In genomic region chr17:25288842-25289241, GRCm38 (mm10) we compare ENCODE assay signal across 10 mouse cellular contexts. TPM values are rescaled to one million over a fixed set of nuclear protein-coding genes. Genes with fewer than 3 reads are reported as not detected.
DNase-seq lines count a peak whose midpoint lies in the region; ATAC-seq and TF ChIP-seq lines count a peak whose summit lies in the region.
"Had no signal": no experiment of that assay in that cellular context is flagged by ENCODE, and none has a peak within 500 bp of the region (broad histone marks: within the 10 kb centered on the region; RNA-seq: fewer than 3 reads in every experiment).

No protein-coding gene starts in this region.

- H3K79me2 ChIP-seq in liver, adult 2 months (ENCODE audit: control insufficient read depth, insufficient read depth, low read length) = no peaks in the 10 kb centered on the region

- 33% methylated on average over 4 of the region's 4 CpGs for WGBS in liver, adult 2 months
- 26% methylated on average over 4 of the region's 4 CpGs for WGBS in liver, embryonic 12.5 days (ENCODE audit: insufficient replicate concordance)

- no peaks in the 10 kb centered on the region for H3K9me3 ChIP-seq in liver, embryonic 12.5 days (replicated peaks)

- TF ChIP-seq CTCF in liver, adult 2 months (IDR thresholded peaks at IDR 0.05; ENCODE audit: low read depth, low read length) = peak; percentile 85

- H3K4me1 ChIP-seq in liver, adult 2 months (ENCODE audit: control insufficient read depth, insufficient read depth, low read length) = no peaks in the 10 kb centered on the region
- no peaks in the 10 kb centered on the region for H3K4me1 ChIP-seq in liver, embryonic 12.5 days
- H3K4me1 ChIP-seq: midbrain, embryonic 12.5 days had no signal

- H3K4me3 ChIP-seq in liver, adult 2 months (ENCODE audit: insufficient read depth, low read depth, low read length) = no peak overlapping the region
- H3K4me3 ChIP-seq in liver, embryonic 12.5 days = no peak overlapping the region
- H3K4me3 ChIP-seq: midbrain, embryonic 12.5 days had no signal

- H3K9ac ChIP-seq in liver, adult 2 months (ENCODE audit: low read depth, low read length) = no peak overlapping the region
- H3K9ac ChIP-seq in liver, embryonic 12.5 days = no peak overlapping the region
- H3K9ac ChIP-seq: midbrain, embryonic 12.5 days had no signal

- H3K4me2 ChIP-seq in liver, embryonic 12.5 days = no peak overlapping the region
- H3K4me2 ChIP-seq: midbrain, embryonic 12.5 days had no signal

- no peaks in the 10 kb centered on the region for H3K27me3 ChIP-seq in liver, adult 2 months (ENCODE audit: control insufficient read depth, insufficient read depth, low read length)
- H3K27me3 ChIP-seq in liver, embryonic 12.5 days (replicated peaks) = peaks cover 9% of the 10 kb centered on the region
- H3K27me3 ChIP-seq: midbrain, embryonic 12.5 days had no signal

- TF ChIP-seq POLR2A in liver, adult 2 months (IDR thresholded peaks at IDR 0.05; ENCODE audit: extremely low read depth, insufficient read depth, low read length) = no peak

- no peaks in the 10 kb centered on the region for H3K36me3 ChIP-seq in liver, adult 2 months (ENCODE audit: control insufficient read depth, insufficient read depth, low read length)
- no peaks in the 10 kb centered on the region for H3K36me3 ChIP-seq in liver, embryonic 12.5 days
- H3K36me3 ChIP-seq: midbrain, embryonic 12.5 days had no signal

- ATAC-seq in cerebellum, adult (ENCODE audit: insufficient number of reproducible peaks, low FRiP score, low TSS enrichment) = no peak
- no peak for ATAC-seq in liver, embryonic 12.5 days
- ATAC-seq in granulocyte monocyte progenitor cell, adult 5-6 weeks (replicated peaks; ENCODE audit: poor library complexity, severe bottlenecking) = peak; percentile 84

- no peak overlapping the region for H3K27ac ChIP-seq in liver, adult 2 months (replicated peaks; ENCODE audit: insufficient read depth, low read depth, low read length)
- no peak overlapping the region for H3K27ac ChIP-seq in liver, embryonic 12.5 days
- H3K27ac ChIP-seq: midbrain, embryonic 12.5 days had no signal

- DNase-seq in cerebellum, postnatal 25 days = peak; percentile 35 to 66
- no peak for DNase-seq in liver, adult 2 months (ENCODE audit: extremely low read depth, low read depth, low spot score)
- DNase-seq in ZHBTc4 (ENCODE audit: low read depth, low spot score) = peak; percentile 70
- DNase-seq in lung, postnatal 36 days = peak; percentile 60
- DNase-seq in thymus, postnatal 25 days = peak; percentile 48

RNA-seq across cellular contexts. Expression of gene Prss34, which starts 9.4 kb away (rescaled TPM):
- not detected in 2 replicates for total RNA-seq in liver, adult 2 months (2014; rRNA removed)
- polyA plus RNA-seq in liver, adult 2 months (2012; rRNA removed) = not detected in 2 replicates
- polyA plus RNA-seq in liver, embryonic 12.5 days (2016; fragmentation: Nextera tagmentation; extraction: Ambion mirVana) = not detected in 2 replicates
- total RNA-seq in granulocyte monocyte progenitor cell, adult 5-6 weeks (2014; fragmentation: Nextera tagmentation) = 2.4 and 94.9 TPM in 2 replicates
- total RNA-seq in granulocyte monocyte progenitor cell, adult 5-6 weeks (2017) = 21.6 and 23.7 TPM in 2 replicates
- polyA plus RNA-seq: midbrain, embryonic 12.5 days had no signal

RNA-seq across cellular contexts. Expression of gene Ube2i, which starts 14.4 kb away (rescaled TPM):
- total RNA-seq in liver, adult 2 months (2014; rRNA removed) = 92.9 and 103 TPM in 2 replicates
- 62.4 and 80.0 TPM in 2 replicates for polyA plus RNA-seq in liver, adult 2 months (2012; rRNA removed)
- 437 and 442 TPM in 2 replicates for polyA plus RNA-seq in liver, embryonic 12.5 days (2016; fragmentation: Nextera tagmentation; extraction: Ambion mirVana)
- 356 and 387 TPM in 2 replicates for total RNA-seq in granulocyte monocyte progenitor cell, adult 5-6 weeks (2014; fragmentation: Nextera tagmentation)
- 268 and 276 TPM in 2 replicates for total RNA-seq in granulocyte monocyte progenitor cell, adult 5-6 weeks (2017)

RNA-seq across cellular contexts. Expression of gene Prss28, which starts 19.6 kb away (rescaled TPM):
- not detected in 2 replicates for total RNA-seq in liver, adult 2 months (2014; rRNA removed)
- not detected in 2 replicates for polyA plus RNA-seq in liver, adult 2 months (2012; rRNA removed)
- not detected in 2 replicates for polyA plus RNA-seq in liver, embryonic 12.5 days (2016; fragmentation: Nextera tagmentation; extraction: Ambion mirVana)
- total RNA-seq in granulocyte monocyte progenitor cell, adult 5-6 weeks (2014; fragmentation: Nextera tagmentation) = not detected in 2 replicates
- total RNA-seq in granulocyte monocyte progenitor cell, adult 5-6 weeks (2017) = not detected in 2 replicates
- polyA plus RNA-seq: heart, embryonic 16.5 days; midbrain, embryonic 12.5 days had no signal

RNA-seq across cellular contexts. Expression of gene Prss29, which starts 29.6 kb away (rescaled TPM):
- not detected in 2 replicates for total RNA-seq in liver, adult 2 months (2014; rRNA removed)
- polyA plus RNA-seq in liver, adult 2 months (2012; rRNA removed) = not detected in 2 replicates
- polyA plus RNA-seq in liver, embryonic 12.5 days (2016; fragmentation: Nextera tagmentation; extraction: Ambion mirVana) = not detected in 2 replicates
- not detected in 2 replicates for total RNA-seq in granulocyte monocyte progenitor cell, adult 5-6 weeks (2014; fragmentation: Nextera tagmentation)
- total RNA-seq in granulocyte monocyte progenitor cell, adult 5-6 weeks (2017) = not detected in 2 replicates
- polyA plus RNA-seq: heart, embryonic 16.5 days; midbrain, embryonic 12.5 days had no signal

RNA-seq across cellular contexts. Expression of gene Baiap3, which starts 32.7 kb away (rescaled TPM):
- 0.13 and 0.18 TPM in 2 replicates for total RNA-seq in liver, adult 2 months (2014; rRNA removed)
- 0.43 and 1.2 TPM in 2 replicates for polyA plus RNA-seq in liver, adult 2 months (2012; rRNA removed)
- polyA plus RNA-seq in liver, embryonic 12.5 days (2016; fragmentation: Nextera tagmentation; extraction: Ambion mirVana) = 0.30 and 0.44 TPM in 2 replicates
- 7.6 and 9.1 TPM in 2 replicates for total RNA-seq in granulocyte monocyte progenitor cell, adult 5-6 weeks (2014; fragmentation: Nextera tagmentation)
- total RNA-seq in granulocyte monocyte progenitor cell, adult 5-6 weeks (2017) = 3.8 and 11.9 TPM in 2 replicates
